Mouse (Mus musculus): ENCODE measurements around the gene Mettl24. TPM values are rescaled to one million over a fixed set of nuclear protein-coding genes. Genes with fewer than 3 reads are reported as not detected.

Mettl24 gene
- polyA plus RNA-seq (2017; shearing (Covaris generic)), result under 1 TPM; 0.33 to 0.49 TPM

GRCm38 (mm10) chr10:40683092-40683867 is at the start of gene Mettl24:
Mettl24 (plus strand) TSS chr10:40683282.

Other genes starting within 250 kb of the Mettl24 start
- gene Slc22a16, start 112.9 kb upstream of the Mettl24 start, polyA plus RNA-seq (2017; shearing (Covaris generic)), result under 1 TPM in 1 of 2 experiments, not detected in 1; 0.07 TPM
- gene Ddo, start 53.3 kb upstream of the Mettl24 start, polyA plus RNA-seq (2017; shearing (Covaris generic)), result not detected
- gene Cdc40, start 200.0 kb downstream of the Mettl24 start, polyA plus RNA-seq (2017; shearing (Covaris generic)), result 10 to 100 TPM; 46.5 to 58.1 TPM
- gene Wasf1, start 200.2 kb downstream of the Mettl24 start, polyA plus RNA-seq (2017; shearing (Covaris generic)), result under 1 TPM in 1 of 2 experiments, not detected in 1; 0.09 TPM

All from activated CD4-positive, CD25-positive, alpha-beta regulatory T cell (primary cell).